Mouse (Mus musculus) T-cell, adult 2 months (primary cell): ENCODE measurements around the gene Gm17651.

Experiments
- DNase-seq: peaks from one replicate; pipeline ENCODE4 v3.0.0; 2022; ENCODE audit warnings: low spot score

The Gm17651 gene

DNA sequence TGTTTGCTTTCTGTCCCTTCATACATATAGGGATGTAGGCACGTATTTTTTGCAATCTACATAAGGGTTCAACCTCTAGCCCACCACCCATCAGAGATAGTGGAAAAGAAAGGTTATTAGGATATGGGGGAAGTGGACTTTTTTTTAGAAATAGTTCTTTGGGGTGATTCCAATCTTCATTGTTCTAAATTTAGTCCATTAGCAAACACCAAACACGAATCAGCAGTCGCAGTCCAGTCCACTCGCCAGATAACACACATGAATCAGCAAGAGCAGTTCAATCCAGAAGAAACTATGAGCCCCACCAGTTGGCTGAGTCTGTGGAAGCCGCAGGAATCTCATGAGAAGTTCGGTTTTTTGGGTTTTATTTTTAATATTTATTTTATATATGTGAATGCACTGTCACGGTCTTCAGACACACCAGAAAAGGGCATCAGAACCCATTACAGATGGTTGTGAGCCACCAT lies at the start of gene Gm17651:
Gm17651 (minus strand) TSS at position 51 of the 467 bp plus-strand sequence.
- DNase-seq: no peak

GRCm38 (mm10) chr3:97719116-97719515 lies 44.6 kb upstream of the Gm17651 start:
- DNase-seq: no peak

- DNase-seq: no peak
Measured at GRCm38 (mm10) chr3:97715922-97716321, 41.4 kb upstream of the Gm17651 start.

DNA sequence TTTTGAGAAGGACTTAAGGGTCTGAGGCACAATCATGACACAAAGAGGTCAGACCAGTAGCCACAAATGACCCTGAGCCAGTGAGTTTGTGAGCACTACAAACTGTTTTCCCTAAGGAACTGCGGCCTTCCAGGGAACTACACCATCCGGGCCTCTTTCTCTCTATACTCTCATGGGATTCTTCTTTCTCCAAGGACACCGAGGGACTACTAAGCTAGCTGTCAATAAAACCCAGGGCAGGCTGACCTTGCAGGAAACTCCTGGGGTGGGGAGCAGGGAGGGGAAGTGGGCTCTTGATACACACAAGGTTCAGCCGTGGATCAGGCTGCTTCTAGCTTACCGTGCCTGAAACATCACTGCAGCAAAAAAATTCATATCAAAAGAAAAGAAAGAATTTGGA lies 36.4 kb upstream of the Gm17651 start:
- DNase-seq: no peak

DNA sequence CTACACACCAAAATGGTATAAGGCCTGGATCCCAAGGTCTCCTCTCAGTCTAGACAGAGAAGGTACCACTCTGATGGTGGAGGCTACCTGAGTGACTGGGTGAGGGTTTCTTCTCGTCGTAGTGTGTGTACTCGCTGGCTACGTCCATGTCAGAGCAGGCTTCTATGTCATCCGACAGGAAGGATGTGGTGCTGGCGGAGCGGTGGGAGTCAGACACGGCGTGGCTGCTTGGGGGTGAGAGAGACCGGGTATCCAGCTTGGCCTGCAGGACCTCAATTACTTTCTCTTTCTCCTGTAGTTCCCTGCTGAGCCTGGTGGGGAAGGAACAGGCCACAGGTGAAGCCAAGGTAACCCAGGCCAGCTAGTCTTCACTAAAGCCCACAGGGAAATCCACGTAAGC lies 35.6 kb upstream of the Gm17651 start:
- DNase-seq: no peak

GRCm38 (mm10) chr3:97706561-97706960 lies 32.1 kb upstream of the Gm17651 start:
- DNase-seq: no peak

GRCm38 (mm10) chr3:97705508-97705907 lies 31.0 kb upstream of the Gm17651 start:
- DNase-seq: no peak

GRCm38 (mm10) chr3:97702448-97703080 lies 28.1 kb upstream of the Gm17651 start:
- no peak for DNase-seq

DNA sequence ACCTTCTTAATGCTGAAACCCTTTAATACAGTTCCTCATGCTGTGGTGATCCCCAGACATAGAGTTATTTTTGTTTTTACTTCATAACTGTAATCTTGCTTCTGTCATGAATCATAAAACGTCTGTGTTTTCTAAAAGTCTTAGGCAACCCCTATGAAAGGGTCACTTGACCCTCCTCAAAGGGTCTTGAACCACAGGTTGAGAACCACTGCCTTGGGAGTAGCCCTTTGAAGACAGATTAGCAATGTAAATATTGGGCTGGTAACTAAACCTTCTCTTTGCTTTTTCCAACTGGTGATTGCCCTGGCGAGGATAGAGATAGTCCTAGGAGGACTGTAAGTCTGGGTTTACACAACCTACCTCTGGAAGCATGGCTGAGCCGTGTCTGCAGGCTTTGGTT lies 26.7 kb upstream of the Gm17651 start:
- DNase-seq: no peak

DNA sequence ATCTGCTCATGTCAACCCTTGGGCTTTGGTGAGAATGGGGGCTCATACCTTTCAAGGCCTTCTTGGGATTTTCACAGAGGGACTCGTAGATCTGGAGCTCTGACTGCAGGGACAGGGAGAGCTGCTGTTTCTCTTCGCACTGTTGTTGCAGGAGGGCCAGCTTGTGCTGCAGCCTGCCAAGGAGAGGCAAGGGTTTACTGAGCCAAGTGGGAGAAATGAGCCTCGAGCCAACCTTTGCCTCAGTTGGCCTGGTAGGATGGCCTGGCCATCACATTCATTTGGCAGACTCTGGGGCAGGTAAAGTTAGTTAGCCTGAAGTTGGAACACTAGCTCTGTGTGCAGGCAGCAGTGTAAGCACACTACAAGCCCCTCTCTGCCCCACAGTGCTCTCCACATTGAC lies 24.6 kb upstream of the Gm17651 start:
- no peak for DNase-seq

DNA sequence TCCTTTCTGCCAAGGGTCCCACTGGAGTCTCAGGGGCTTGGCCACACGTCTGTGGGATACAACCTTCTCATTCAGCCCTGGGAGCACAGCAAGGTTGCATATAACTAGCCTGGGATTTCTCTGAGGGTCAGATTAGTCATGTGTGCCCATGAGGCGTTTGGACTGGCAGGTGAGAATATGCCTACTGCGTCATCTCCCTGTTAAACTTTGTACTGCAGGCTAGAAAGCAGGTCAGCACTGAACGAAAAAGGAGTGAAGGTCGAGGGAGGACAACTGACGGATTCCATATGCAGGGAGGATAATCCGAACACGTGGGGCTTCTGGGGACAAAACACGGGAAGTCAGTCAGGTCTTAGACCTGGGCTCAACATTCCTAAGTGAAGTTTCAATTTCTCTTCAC lies 22.8 kb upstream of the Gm17651 start:
- DNase-seq: no peak

DNA sequence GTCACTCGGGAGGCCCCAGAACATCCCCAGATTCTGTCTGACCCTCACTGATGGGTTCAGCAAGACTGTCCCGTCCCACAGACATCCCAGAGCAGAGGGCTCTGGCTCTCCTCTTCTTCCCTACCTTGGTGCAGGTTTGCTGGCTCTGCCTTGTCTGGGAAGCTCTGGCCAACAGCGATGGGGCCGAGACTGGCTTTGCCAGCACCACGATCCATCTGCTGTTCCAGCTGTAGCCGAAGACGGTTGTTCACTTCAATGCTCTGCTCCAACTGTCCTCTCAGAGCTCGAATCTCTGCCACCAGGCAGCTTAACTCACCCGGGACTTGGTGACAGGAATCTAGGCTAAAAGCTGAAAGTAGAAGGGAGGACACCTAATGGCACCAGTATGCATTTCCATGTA lies 22.4 kb upstream of the Gm17651 start:
- no peak for DNase-seq

DNA sequence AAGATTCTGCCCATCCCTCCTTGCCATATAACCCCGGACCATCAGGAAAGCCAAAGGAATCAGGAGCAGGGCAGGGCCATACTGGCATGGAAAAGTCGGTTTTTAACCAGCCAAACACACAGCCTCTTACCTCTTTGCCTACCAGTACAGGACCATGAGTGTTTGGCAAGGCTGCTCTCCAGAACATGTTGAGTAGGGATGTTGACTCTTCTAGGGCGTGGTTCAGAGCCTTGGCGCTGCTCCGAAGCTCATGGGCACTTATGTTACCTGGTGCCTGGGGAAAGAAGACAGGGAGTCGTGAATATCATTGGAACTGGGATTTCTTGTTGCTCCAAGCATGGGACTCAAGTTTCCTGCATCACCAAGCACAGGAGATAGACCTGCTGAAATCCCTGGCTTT lies 19.3 kb upstream of the Gm17651 start:
- DNase-seq: no peak

- DNase-seq: no peak
Measured at GRCm38 (mm10) chr3:97691443-97692017, 17.0 kb upstream of the Gm17651 start.

DNA sequence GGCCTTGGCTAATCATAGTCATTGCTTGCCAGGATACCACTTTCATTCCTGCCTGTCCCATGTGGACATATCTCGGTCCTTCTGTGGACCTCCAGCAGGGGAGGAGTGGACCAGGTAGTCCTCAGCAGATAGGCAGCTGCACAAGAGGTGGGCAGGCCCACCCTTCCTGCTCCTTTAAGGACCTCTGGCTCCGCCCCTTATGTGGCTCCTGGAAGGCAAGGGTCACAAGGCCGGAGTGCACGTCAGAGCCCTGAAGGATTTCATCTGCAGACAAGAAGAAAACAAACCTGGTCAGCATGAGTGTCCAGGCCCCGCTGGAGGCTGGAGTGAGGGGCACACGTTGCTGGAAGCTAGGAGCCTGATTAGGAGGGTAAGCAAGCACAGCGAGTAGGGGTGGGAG lies 16.1 kb upstream of the Gm17651 start:
- no peak for DNase-seq

DNA sequence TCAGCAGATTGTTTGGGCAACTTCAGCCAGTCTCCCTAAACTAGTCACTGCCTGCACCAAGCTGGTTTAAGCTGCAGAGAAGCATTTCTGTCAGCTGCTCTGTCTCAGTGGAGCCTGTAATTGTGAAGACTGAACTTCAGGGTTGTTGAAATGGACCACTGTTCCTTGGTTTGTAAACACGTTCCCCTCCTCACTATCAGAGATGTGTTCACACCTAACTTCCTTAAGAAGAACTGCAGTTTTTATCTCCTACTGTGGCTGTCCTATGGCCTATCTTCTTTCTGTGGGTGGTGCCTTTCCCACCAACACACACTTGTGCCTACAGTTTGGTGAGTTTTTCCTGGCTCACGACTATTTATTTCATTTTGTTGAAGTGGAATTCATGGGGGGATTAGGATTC lies 14.8 kb upstream of the Gm17651 start:
- DNase-seq: no peak

GRCm38 (mm10) chr3:97686372-97687117 lies 12.1 kb upstream of the Gm17651 start:
- no peak for DNase-seq

DNA sequence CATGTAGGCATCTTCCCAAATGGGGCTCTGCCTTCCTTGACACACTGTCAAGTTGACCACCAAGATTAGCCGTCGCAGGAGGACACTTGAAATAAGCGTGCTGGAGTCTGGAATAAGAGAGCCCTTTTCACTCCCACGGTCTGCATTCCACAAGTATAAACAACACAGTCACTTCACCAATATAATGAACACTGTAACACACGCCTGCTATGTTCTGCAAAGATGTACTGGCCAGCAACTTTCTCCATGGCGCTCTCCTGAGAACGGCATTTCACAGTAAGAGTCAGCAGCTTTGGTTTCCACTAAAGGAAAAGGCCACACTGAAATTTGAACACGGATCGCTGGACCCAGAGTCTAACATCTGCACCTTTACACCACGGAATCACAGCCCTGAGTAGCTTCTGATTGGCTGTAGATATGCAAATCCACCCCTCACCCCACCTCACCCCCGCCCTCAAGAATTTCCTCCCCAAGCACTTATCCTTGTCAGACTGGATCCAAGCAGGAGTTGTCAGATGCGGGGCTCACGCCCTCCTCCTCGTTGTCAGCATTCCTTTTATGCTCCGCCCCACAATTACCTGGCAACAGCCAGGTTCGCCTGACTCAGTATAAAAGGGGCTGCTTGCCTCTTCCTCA lies 9.2 kb upstream of the Gm17651 start:
- DNase-seq: no peak

- no peak for DNase-seq
Measured at GRCm38 (mm10) chr3:97682576-97682975, 8.1 kb upstream of the Gm17651 start.

DNA sequence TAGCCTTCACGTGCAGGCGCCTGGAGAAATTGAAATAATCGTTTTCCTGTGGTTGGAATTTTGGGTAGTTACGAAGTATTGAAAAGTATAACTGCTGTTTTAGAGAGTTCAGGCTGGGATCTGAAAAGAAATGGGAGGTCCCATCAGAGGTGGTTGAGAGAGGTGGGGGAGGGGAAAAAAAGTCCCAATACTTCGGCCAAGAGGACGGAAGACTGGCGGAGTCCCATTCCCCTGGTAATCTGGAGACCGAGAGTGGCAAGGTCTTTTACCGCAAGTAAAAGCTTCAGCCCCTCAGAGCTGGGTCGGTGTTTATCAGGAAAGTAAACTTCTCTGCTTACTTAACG lies 7.6 kb upstream of the Gm17651 start:
- no peak for DNase-seq

GRCm38 (mm10) chr3:97681321-97682158 lies 7.0 kb upstream of the Gm17651 start:
- peak; percentile 72 for DNase-seq
